Mouse (Mus musculus): ENCODE data around the gene Chaf1a. TPM values are rescaled to one million over a fixed set of nuclear protein-coding genes. Genes with fewer than 3 reads are reported as not detected.

Gene Chaf1a
- total RNA-seq (2014; rRNA removed), result 2.7 and 3.1 TPM in 2 replicates
- polyA plus RNA-seq (2015; fragmentation: Nextera tagmentation; extraction: Ambion mirVana), result 2.4 and 2.8 TPM in 2 replicates

GRCm38 (mm10) chr17:56040030-56040856 is at the start of gene Chaf1a:
Gene Chaf1a, plus strand, starts transcription at chr17:56040439.
- 0 out of 2 replicates have a peak within 1 kb of the TSS, but pooled peaks have one; percentile 32 for H3K27ac ChIP-seq (ENCODE audit: low read depth, low read length)
- H3K36me3 ChIP-seq (ENCODE audit: insufficient read depth, low read length), result no peaks in the 10 kb centered on the region
- peaks cover 4% of the 10 kb centered on the region for H3K4me1 ChIP-seq (ENCODE audit: insufficient read depth, low read length)
- H3K9me3 ChIP-seq (ENCODE audit: low read length), result no peaks in the 10 kb centered on the region
- H3K4me2 ChIP-seq (ENCODE audit: low read depth, low read length, poor library complexity, severe bottlenecking), result peak within 1 kb of the TSS; percentile 97
- H3K27me3 ChIP-seq (ENCODE audit: insufficient read depth, low read length), result no peaks in the 10 kb centered on the region
- H3K4me3 ChIP-seq (ENCODE audit: low read depth, low read length), result peak within 1 kb of the TSS; percentile 77
- WGBS, result under 1% methylated on average over 68 of the region's 68 CpGs
- peak within 1 kb of the TSS; percentile 64 for H3K9ac ChIP-seq (replicated peaks; ENCODE audit: low read length, poor library complexity, severe bottlenecking)
- no peak for TF ChIP-seq CTCF (IDR thresholded peaks at IDR 0.05)
- DNase-seq (ENCODE audit: low spot score) (peak; percentile 100), ATAC-seq (ENCODE audit: low FRiP score) (peak; percentile 84)

DNA sequence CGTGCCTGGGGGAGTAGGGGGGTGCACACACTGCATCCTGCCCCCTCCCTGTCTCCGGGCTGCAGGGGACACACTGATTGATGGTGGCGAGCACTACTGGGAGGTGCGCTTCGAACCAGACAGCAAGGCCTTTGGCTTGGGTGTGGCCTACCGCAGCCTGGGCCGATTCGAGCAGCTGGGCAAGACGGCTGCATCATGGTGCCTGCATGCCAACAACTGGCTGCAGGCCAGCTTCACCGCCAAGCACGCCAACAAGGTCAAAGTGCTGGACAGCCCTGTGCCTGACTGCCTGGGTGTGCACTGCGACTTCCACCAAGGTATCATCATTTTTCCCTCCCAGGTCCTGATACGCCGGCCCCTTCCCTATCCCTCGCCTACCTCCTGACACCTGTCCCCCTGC is 44.2 kb upstream of the Chaf1a start:
- Histone ChIP-seq H3K4me1 (ENCODE audit: insufficient read depth, low read length) (no peaks in the 10 kb centered on the region), H3K36me3 (ENCODE audit: insufficient read depth, low read length) (peaks cover 39% of the 10 kb centered on the region), H3K4me3 (ENCODE audit: low read depth, low read length) (no peak overlapping the region), H3K27ac (ENCODE audit: low read depth, low read length) (no peak overlapping the region), H3K9ac (replicated peaks; ENCODE audit: low read length, poor library complexity, severe bottlenecking) (no peak overlapping the region), H3K4me2 (ENCODE audit: low read depth, low read length, poor library complexity, severe bottlenecking) (no peak overlapping the region), H3K27me3 (ENCODE audit: insufficient read depth, low read length) (no peaks in the 10 kb centered on the region), H3K9me3 (ENCODE audit: low read length) (no peaks in the 10 kb centered on the region)
- 86% methylated on average over 15 of the region's 15 CpGs for WGBS
- DNase-seq (ENCODE audit: low spot score) (no peak), ATAC-seq (ENCODE audit: low FRiP score) (no peak)
- TF ChIP-seq CTCF (IDR thresholded peaks at IDR 0.05), result no peak

- no peak overlapping the region for H3K4me2 ChIP-seq (ENCODE audit: low read depth, low read length, poor library complexity, severe bottlenecking)
- 12% methylated on average over 30 of the region's 30 CpGs for WGBS
These were observed 40.3 kb upstream of the Chaf1a start for GRCm38 (mm10) chr17:55999794-56000499.

GRCm38 (mm10) chr17:56003000-56003399 is 37.2 kb upstream of the Chaf1a start:
- H3K4me1 ChIP-seq (ENCODE audit: insufficient read depth, low read length), result no peaks in the 10 kb centered on the region
- H3K27me3 ChIP-seq (ENCODE audit: insufficient read depth, low read length), result no peaks in the 10 kb centered on the region
- DNase-seq (ENCODE audit: low spot score) (no peak), ATAC-seq (ENCODE audit: low FRiP score) (no peak)
- no peak overlapping the region for H3K4me3 ChIP-seq (ENCODE audit: low read depth, low read length)
- no peak overlapping the region for H3K4me2 ChIP-seq (ENCODE audit: low read depth, low read length, poor library complexity, severe bottlenecking)
- H3K9ac ChIP-seq (replicated peaks; ENCODE audit: low read length, poor library complexity, severe bottlenecking), result no peak overlapping the region
- H3K27ac ChIP-seq (ENCODE audit: low read depth, low read length), result no peak overlapping the region
- no peak for TF ChIP-seq CTCF (IDR thresholded peaks at IDR 0.05)
- WGBS, result 81% methylated on average over 3 of the region's 3 CpGs
- no peaks in the 10 kb centered on the region for H3K36me3 ChIP-seq (ENCODE audit: insufficient read depth, low read length)
- no peaks in the 10 kb centered on the region for H3K9me3 ChIP-seq (ENCODE audit: low read length)

More at GRCm38 (mm10) chr17:55999794-56000499, 40.3 kb upstream of the Chaf1a start:
- Histone ChIP-seq H3K36me3 (ENCODE audit: insufficient read depth, low read length) (peaks cover 19% of the 10 kb centered on the region), H3K4me1 (ENCODE audit: insufficient read depth, low read length) (no peaks in the 10 kb centered on the region), H3K27me3 (ENCODE audit: insufficient read depth, low read length) (no peaks in the 10 kb centered on the region), H3K9ac (replicated peaks; ENCODE audit: low read length, poor library complexity, severe bottlenecking) (no peak overlapping the region), H3K27ac (ENCODE audit: low read depth, low read length) (no peak overlapping the region), H3K4me3 (ENCODE audit: low read depth, low read length) (no peak overlapping the region), H3K9me3 (ENCODE audit: low read length) (no peaks in the 10 kb centered on the region)
- DNase-seq (ENCODE audit: low spot score) (no peak), ATAC-seq (ENCODE audit: low FRiP score) (peak; percentile 29; the same call in 1 of the 2 replicates)
- TF ChIP-seq CTCF (IDR thresholded peaks at IDR 0.05), result peak; percentile 41

DNA sequence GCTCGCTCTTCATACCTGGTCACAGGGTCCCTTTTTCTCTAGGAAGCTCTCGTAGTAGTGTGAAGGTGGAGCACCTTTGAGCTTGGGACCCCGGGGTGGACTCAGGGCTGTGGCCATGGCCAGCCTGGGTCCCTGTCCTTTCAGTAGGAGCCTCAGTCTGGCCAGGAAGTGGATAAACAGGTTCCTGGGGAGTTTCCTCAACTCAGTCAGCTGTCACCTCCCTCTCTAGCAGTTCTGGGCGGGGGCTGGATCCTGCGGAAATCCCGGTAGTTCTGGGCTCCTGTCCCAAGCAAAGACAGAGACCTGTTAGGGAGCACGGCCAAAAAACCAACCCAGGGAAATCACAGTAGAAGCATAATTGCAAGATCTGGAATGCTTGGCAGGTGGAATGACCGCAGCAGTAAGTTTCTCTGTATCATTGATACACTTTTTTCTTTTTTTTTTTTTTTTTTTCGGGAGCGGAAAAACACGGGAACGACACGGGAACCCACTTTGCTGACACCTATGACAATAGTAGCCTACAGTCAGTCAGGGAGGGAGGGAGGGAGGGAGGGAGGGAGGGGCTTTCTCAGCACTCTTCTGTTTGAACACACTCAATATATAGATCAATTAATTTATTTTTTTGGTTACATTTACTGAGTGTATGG is 34.7 kb upstream of the Chaf1a start, which contains the start of the genes Stap2 and Mpnd:
Gene Stap2 (minus strand): TSS at position 170 of the 647 bp plus-strand sequence.
Gene Mpnd (plus strand): TSS at position 297 of the 647 bp plus-strand sequence.
- H3K4me2 ChIP-seq (ENCODE audit: low read depth, low read length, poor library complexity, severe bottlenecking), result no peak within 1 kb of the TSS
- no peak within 1 kb of the TSS for H3K9ac ChIP-seq (replicated peaks; ENCODE audit: low read length, poor library complexity, severe bottlenecking)
- H3K4me1 ChIP-seq (ENCODE audit: insufficient read depth, low read length), result peaks cover 8% of the 10 kb centered on the region
- no peak within 1 kb of the TSS for H3K4me3 ChIP-seq (ENCODE audit: low read depth, low read length)
- no peaks in the 10 kb centered on the region for H3K9me3 ChIP-seq (ENCODE audit: low read length)
- ATAC-seq (ENCODE audit: low FRiP score) (no peak), DNase-seq (ENCODE audit: low spot score) (peak; percentile 57)
- no peaks in the 10 kb centered on the region for H3K27me3 ChIP-seq (ENCODE audit: insufficient read depth, low read length)
- no peak for TF ChIP-seq CTCF (IDR thresholded peaks at IDR 0.05)
- no peak within 1 kb of the TSS for H3K27ac ChIP-seq (ENCODE audit: low read depth, low read length)
- WGBS, result 59% methylated on average over 13 of the region's 13 CpGs
- no peaks in the 10 kb centered on the region for H3K36me3 ChIP-seq (ENCODE audit: insufficient read depth, low read length)
